Mouse (Mus musculus) CH12.LX (cell line): Measurements from ENCODE around the gene Wdr90. TPM values are rescaled to one million over a fixed set of nuclear protein-coding genes. Genes with fewer than 3 reads are reported as not detected.

Source experiments
- DNase-seq: peaks from one replicate; pipeline ENCODE4 v3.0.0-alpha.2; 2013; ENCODE audit errors: extremely low read depth
- H3K27ac ChIP-seq: 2 replicates; pipeline ENCODE4 v1.5.1; 2012; ENCODE audit warnings: low read depth, mild to moderate bottlenecking, control low read depth, moderate library complexity; ENCODE audit not compliant: insufficient read depth
- H3K27me3 ChIP-seq: replicated peaks from 2 replicates; pipeline ENCODE3; 2012; ENCODE audit warnings: inconsistent platforms
- H3K36me3 ChIP-seq, 2 experiments: replicated peaks in 1 of 2; 2 replicates each; pipeline versions ENCODE3 to v1.6.1; 2012; ENCODE audit warnings: inconsistent platforms in 1 of 2, low read length in 1 of 2, mild to moderate bottlenecking in 1 of 2, mixed read lengths in 1 of 2, moderate library complexity in 1 of 2; ENCODE audit not compliant: control insufficient read depth in 1 of 2, insufficient read depth in 1 of 2
- H3K4me1 ChIP-seq, 2 experiments: 2 replicates each; pipeline ENCODE4 v1.6.1; 2012; ENCODE audit warnings: inconsistent platforms in 1 of 2, moderate library complexity in 1 of 2; ENCODE audit not compliant: insufficient read depth in 2 of 2, control insufficient read depth in 1 of 2
- H3K4me2 ChIP-seq: 2 replicates; pipeline ENCODE4 v1.6.1; 2012; ENCODE audit warnings: low read depth, mild to moderate bottlenecking, control low read depth; ENCODE audit not compliant: poor library complexity, insufficient read depth, severe bottlenecking
- H3K4me3 ChIP-seq, 3 experiments: fragments of 150-350 bp in 1 of 3; sonication (generic) in 1 of 3; replicated peaks in 1 of 3; 2 replicates each; pipeline versions ENCODE3 to v1.5.1; 2011 to 2012; ENCODE audit warnings: low read depth in 2 of 3, low read length in 2 of 3, mild to moderate bottlenecking in 2 of 3, moderate library complexity in 2 of 3, control low read depth in 1 of 3, improper control_type of control experiment in 1 of 3, inconsistent platforms in 1 of 3, mixed read lengths in 1 of 3; ENCODE audit not compliant: poor library complexity in 1 of 3
- H3K79me2 ChIP-seq: replicated peaks from 2 replicates; pipeline ENCODE4 v1.6.1; 2012; ENCODE audit warnings: mild to moderate bottlenecking, moderate library complexity; ENCODE audit not compliant: control insufficient read depth, poor library complexity, insufficient read depth, severe bottlenecking; ENCODE audit errors: extremely low read depth
- H3K9ac ChIP-seq: 2 replicates; pipeline ENCODE4 v1.6.1; 2012; ENCODE audit warnings: low read depth, mild to moderate bottlenecking, control low read depth, moderate library complexity; ENCODE audit not compliant: insufficient read depth
- H3K9me3 ChIP-seq: replicated peaks from 2 replicates; pipeline ENCODE3; 2012; ENCODE audit warnings: low read length, inconsistent platforms, mixed read lengths
- BHLHE40 ChIP-seq: IDR thresholded peaks from 2 replicates; pipeline ENCODE4 v1.6.1; 2011; ENCODE audit warnings: mild to moderate bottlenecking, low read depth, low read length, improper control_type of control experiment
- CHD1 ChIP-seq: IDR thresholded peaks from 2 replicates; pipeline ENCODE4 v1.6.1; 2012; ENCODE audit warnings: low read depth, low read length, improper control_type of control experiment, inconsistent platforms
- CHD2 ChIP-seq: IDR thresholded peaks from 2 replicates; pipeline ENCODE4 v1.6.1; 2011; ENCODE audit warnings: low read length, improper control_type of control experiment
- CTCF ChIP-seq, 2 experiments: IDR thresholded peaks in 1 of 2; conservative IDR thresholded peaks in 1 of 2; 2 replicates each; pipeline ENCODE4 v1.5.1; 2011 to 2012; ENCODE audit warnings: low read depth in 2 of 2, low read length in 2 of 2, improper control_type of control experiment in 1 of 2, inconsistent platforms in 1 of 2, mild to moderate bottlenecking in 1 of 2, moderate library complexity in 1 of 2
- E2F4 ChIP-seq: IDR thresholded peaks from 2 replicates; pipeline ENCODE4 v1.6.1; 2011; ENCODE audit warnings: low read depth, low read length, improper control_type of control experiment; ENCODE audit not compliant: insufficient replicate concordance
- ELF1 ChIP-seq: IDR thresholded peaks from 2 replicates; pipeline ENCODE4 v1.6.1; 2014; ENCODE audit warnings: low read depth, mild to moderate bottlenecking, inconsistent platforms, low read length, improper control_type of control experiment
- ETS1 ChIP-seq: conservative IDR thresholded peaks from 2 replicates; pipeline ENCODE4 v1.6.1; 2012; ENCODE audit warnings: low read depth, mild to moderate bottlenecking, inconsistent platforms, low read length, improper control_type of control experiment, moderate library complexity
- GABPA ChIP-seq: IDR thresholded peaks from 2 replicates; pipeline ENCODE4 v1.6.1; 2012; ENCODE audit warnings: low read depth, low read length, improper control_type of control experiment, inconsistent platforms; ENCODE audit not compliant: insufficient replicate concordance
- HCFC1 ChIP-seq: IDR thresholded peaks from 2 replicates; pipeline ENCODE4 v1.6.1; 2012; ENCODE audit warnings: low read depth, mild to moderate bottlenecking, inconsistent platforms, low read length, improper control_type of control experiment
- IRF4 ChIP-seq: IDR thresholded peaks from 2 replicates; pipeline ENCODE4 v1.6.1; 2014; ENCODE audit warnings: low read depth, mild to moderate bottlenecking, inconsistent platforms, low read length, improper control_type of control experiment
- JUN ChIP-seq: IDR thresholded peaks from 2 replicates; pipeline ENCODE4 v1.6.1; 2011; ENCODE audit warnings: low read depth, mild to moderate bottlenecking, low read length, improper control_type of control experiment, moderate library complexity; ENCODE audit not compliant: insufficient read depth
- JUND ChIP-seq: conservative IDR thresholded peaks from 2 replicates; pipeline ENCODE4 v1.6.1; 2011; ENCODE audit warnings: low read depth, low read length, improper control_type of control experiment
- KAT2A ChIP-seq: IDR thresholded peaks from 2 replicates; pipeline ENCODE4 v1.6.1; 2012; ENCODE audit warnings: low read length, improper control_type of control experiment, inconsistent platforms; ENCODE audit not compliant: insufficient replicate concordance
- MEF2A ChIP-seq: IDR thresholded peaks from 2 replicates; pipeline ENCODE4 v1.6.1; 2014; ENCODE audit warnings: low read depth, mild to moderate bottlenecking, inconsistent platforms, low read length, improper control_type of control experiment, borderline replicate concordance
- MXI1 ChIP-seq: IDR thresholded peaks from 2 replicates; pipeline ENCODE4 v1.6.1; 2011; ENCODE audit warnings: mild to moderate bottlenecking, low read depth, low read length, improper control_type of control experiment
- MYC ChIP-seq: IDR thresholded peaks from 2 replicates; pipeline ENCODE4 v1.6.1; 2011; ENCODE audit warnings: low read depth, mild to moderate bottlenecking, improper control_type of control experiment, low read length
- NELFE ChIP-seq: IDR thresholded peaks from 2 replicates; pipeline ENCODE4 v1.6.1; 2011; ENCODE audit warnings: low read depth, low read length, improper control_type of control experiment
- NRF1 ChIP-seq: IDR thresholded peaks from 2 replicates; pipeline ENCODE4 v1.6.1; 2014; ENCODE audit warnings: low read depth, mild to moderate bottlenecking, inconsistent platforms, low read length, improper control_type of control experiment, moderate library complexity
- PAX5 ChIP-seq: IDR thresholded peaks from 2 replicates; pipeline ENCODE4 v1.6.1; 2012; ENCODE audit warnings: low read length, inconsistent platforms, mixed read lengths
- POLR2A ChIP-seq: IDR thresholded peaks from 2 replicates; pipeline ENCODE4 v1.6.1; 2011; ENCODE audit warnings: low read depth, mild to moderate bottlenecking, improper control_type of control experiment, low read length
- POLR2AphosphoS2 ChIP-seq: IDR thresholded peaks from 2 replicates; pipeline ENCODE4 v1.6.1; 2011; ENCODE audit warnings: low read depth, low read length, improper control_type of control experiment
- RAD21 ChIP-seq: IDR thresholded peaks from 2 replicates; pipeline ENCODE4 v1.6.1; 2011; ENCODE audit warnings: low read depth, mild to moderate bottlenecking, low read length, improper control_type of control experiment, moderate library complexity
- RCOR1 ChIP-seq: conservative IDR thresholded peaks from 2 replicates; pipeline ENCODE4 v1.6.1; 2012; ENCODE audit warnings: low read depth, mild to moderate bottlenecking, inconsistent platforms, low read length, improper control_type of control experiment
- SIN3A ChIP-seq: IDR thresholded peaks from 2 replicates; pipeline ENCODE4 v1.6.1; 2012; ENCODE audit warnings: low read length, improper control_type of control experiment, inconsistent platforms
- SMC3 ChIP-seq: IDR thresholded peaks from 2 replicates; pipeline ENCODE4 v1.6.1; 2011; ENCODE audit warnings: low read depth, low read length, improper control_type of control experiment
- TBP ChIP-seq: conservative IDR thresholded peaks from 2 replicates; pipeline ENCODE4 v1.6.1; 2011; ENCODE audit warnings: low read depth, low read length, improper control_type of control experiment
- TCF12 ChIP-seq: IDR thresholded peaks from 2 replicates; pipeline ENCODE4 v1.6.1; 2014; ENCODE audit warnings: low read depth, mild to moderate bottlenecking, inconsistent platforms, low read length, improper control_type of control experiment
- UBTF ChIP-seq: IDR thresholded peaks from 2 replicates; pipeline ENCODE4 v1.6.1; 2012; ENCODE audit warnings: low read depth, mild to moderate bottlenecking, inconsistent platforms, low read length, improper control_type of control experiment, moderate library complexity
- USF1 ChIP-seq: IDR thresholded peaks from 2 replicates; pipeline ENCODE4 v1.6.1; 2014; ENCODE audit warnings: low read depth, mild to moderate bottlenecking, inconsistent platforms, low read length, improper control_type of control experiment
- ZC3H11A ChIP-seq: IDR thresholded peaks from 2 replicates; pipeline ENCODE4 v1.6.1; 2012; ENCODE audit warnings: low read depth, mild to moderate bottlenecking, inconsistent platforms, low read length, improper control_type of control experiment
- ZKSCAN1 ChIP-seq: IDR thresholded peaks from 2 replicates; pipeline ENCODE4 v1.6.1; 2012; ENCODE audit warnings: low read depth, inconsistent platforms, low read length, improper control_type of control experiment, borderline replicate concordance
- dilution Hi-C: fragments of 300-500 bp; cut with MboI; formaldehyde crosslinking; loops from 2 replicates; pipeline ENCODE4 v1.14.3; 2020; ENCODE audit warnings: low sequenced_read_pairs; ENCODE audit not compliant: extremely low pct_unique_long_range_greater_than_20kb, extremely low pct_ligation_motif_present
- in situ Hi-C: fragments of 300-500 bp; cut with MboI; formaldehyde crosslinking; loops from 3 replicates; pipeline ENCODE4 v1.14.3; 2019; ENCODE audit warnings: low sequenced_read_pairs, low pct_ligation_motif_present, low pct_unique_long_range_greater_than_20kb, mixed read lengths
- polyA plus RNA-seq: library from polyadenylated mRNA; unstranded; fragments of >175 nt; gene quantifications from 2 replicates; pipeline ENCODE4 v1.2.1, GENCODE M21; 2012; ENCODE audit warnings: low read depth; ENCODE audit not compliant: insufficient read length
- total RNA-seq, 2 experiments: library from RNA; depleted of rRNA; stranded (reverse); fragments of 300-350 nt in 1 of 2; fragments of >200 nt in 1 of 2; gene quantifications; 2 replicates each; pipeline ENCODE4 v1.2.3; 2012 to 2014

Wdr90 gene
- total and polyA plus RNA-seq, 3 experiments = 16.0 to 38.0 (median 23.8) TPM

GRCm38 (mm10) chr17:25802825-25803517 lies 58.3 kb downstream of the Wdr90 start:
- Histone ChIP-seq H3K36me3 (no peaks in the 10 kb centered on the region), H3K4me3 (no peak overlapping the region)
- dilution Hi-C loops = no loop called here
- TF ChIP-seq BHLHE40 = peak; percentile 49
- no peak for TF ChIP-seq NRF1
- no peak for TF ChIP-seq MYC
- TF ChIP-seq MXI1 = peak; percentile 45; the same call in 1 of the 2 replicates
- TF ChIP-seq ETS1 = no peak
- TF ChIP-seq, all 38 proteins: peak for 2
- no peak overlapping the region for H3K27ac ChIP-seq
- no peaks in the 10 kb centered on the region for H3K79me2 ChIP-seq
- H3K4me1 ChIP-seq = 0 out of 4 replicates have a peak, but pooled peaks cover 0 to 3% of the 10 kb centered on the region in 2 experiments
- no peak for DNase-seq
- no peak overlapping the region for H3K4me2 ChIP-seq
- peaks cover 61% of the 10 kb centered on the region for H3K27me3 ChIP-seq
- in situ Hi-C loops = no loop called here
- no peak overlapping the region for H3K9ac ChIP-seq
- H3K9me3 ChIP-seq = peaks cover 2% of the 10 kb centered on the region

DNA sequence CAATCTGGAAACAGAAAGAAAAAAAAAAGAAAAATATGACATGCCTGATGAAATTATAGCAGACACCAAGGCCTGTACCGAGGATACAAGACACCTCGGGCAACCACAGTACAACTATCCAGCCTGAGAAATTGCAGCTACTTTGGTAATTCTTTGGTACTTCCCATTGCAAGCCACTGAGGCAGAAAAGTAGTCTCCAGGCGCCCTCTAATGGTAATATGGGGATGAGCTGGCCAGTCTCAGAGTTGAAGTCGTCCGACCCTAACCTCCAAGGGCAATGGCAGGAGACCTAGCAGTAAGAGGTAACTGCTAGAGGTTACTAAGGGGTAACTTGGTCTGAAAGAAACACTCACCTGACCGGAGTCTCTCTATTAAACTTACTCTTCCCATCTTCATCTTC lies 60.3 kb downstream of the Wdr90 start:
- Histone ChIP-seq H3K4me1 (peaks cover 5 to 10% of the 10 kb centered on the region in 2 experiments; a peak in 3 of 4 replicates), H3K27ac (no peak overlapping the region), H3K36me3 (no peaks in the 10 kb centered on the region), H3K4me3 (no peak overlapping the region), H3K4me2 (no peak overlapping the region), H3K27me3 (peaks cover 57% of the 10 kb centered on the region), H3K79me2 (no peaks in the 10 kb centered on the region), H3K9ac (no peak overlapping the region), H3K9me3 (peaks cover 2% of the 10 kb centered on the region)
- peak; percentile 81 for DNase-seq
- dilution Hi-C loops (no loop called here), in situ Hi-C loops (no loop called here)
- no peak for TF ChIP-seq MEF2A
- TF ChIP-seq ELF1 = peak; percentile 57
- no peak for TF ChIP-seq CHD1
- TF ChIP-seq KAT2A = no peak
- no peak for TF ChIP-seq PAX5
- TF ChIP-seq NELFE = peak; percentile 31; the same call in 1 of the 2 replicates
- no peak for TF ChIP-seq ZKSCAN1
- no peak for TF ChIP-seq USF1
- TF ChIP-seq RCOR1 = no peak
- no peak for TF ChIP-seq POLR2A
- no peak for TF ChIP-seq JUND
- peak; percentile 63 for TF ChIP-seq HCFC1
- TF ChIP-seq E2F4 = no peak
- TF ChIP-seq CTCF (conservative IDR thresholded peaks at IDR 0.05 in 1 of 2, IDR thresholded peaks at IDR 0.05 in 1 of 2; ENCODE audit: low read depth in 2 of 2, low read length in 2 of 2) = peak; percentile 77 to 98
- no peak; the same call in none of the 2 replicates for TF ChIP-seq RAD21
- no peak for TF ChIP-seq BHLHE40
- TF ChIP-seq NRF1 = peak; percentile 54
- TF ChIP-seq ZC3H11A = peak; percentile 55
- no peak for TF ChIP-seq MYC
- TF ChIP-seq IRF4 = no peak
- TF ChIP-seq ETS1 = no peak
- TF ChIP-seq SIN3A = no peak
- TF ChIP-seq CHD2 = no peak
- no peak for TF ChIP-seq TBP
- TF ChIP-seq SMC3 = peak; percentile 81
- TF ChIP-seq POLR2AphosphoS2 = no peak
- TF ChIP-seq JUN = no peak
- no peak for TF ChIP-seq TCF12
- TF ChIP-seq UBTF = no peak
- TF ChIP-seq GABPA = no peak
- no peak for TF ChIP-seq MXI1
